Mouse (Mus musculus) cerebellum, adult 2 months (tissue): Measurements from ENCODE around the gene Igf2r.

Experiments used
- CTCF ChIP-seq: fragments of 200-500 bp; IDR thresholded peaks from 2 replicates; pipeline ENCODE4 v1.5.1; 2011; ENCODE audit warnings: low read depth, mild to moderate bottlenecking, control low read depth, low read length, moderate library complexity, borderline replicate concordance; ENCODE audit not compliant: insufficient read depth
- POLR2A ChIP-seq: fragments of 200-500 bp; IDR thresholded peaks from 2 replicates; pipeline ENCODE4 v1.6.1; 2011; ENCODE audit warnings: low read length, control low read depth, borderline replicate concordance; ENCODE audit not compliant: insufficient read depth

DNA sequence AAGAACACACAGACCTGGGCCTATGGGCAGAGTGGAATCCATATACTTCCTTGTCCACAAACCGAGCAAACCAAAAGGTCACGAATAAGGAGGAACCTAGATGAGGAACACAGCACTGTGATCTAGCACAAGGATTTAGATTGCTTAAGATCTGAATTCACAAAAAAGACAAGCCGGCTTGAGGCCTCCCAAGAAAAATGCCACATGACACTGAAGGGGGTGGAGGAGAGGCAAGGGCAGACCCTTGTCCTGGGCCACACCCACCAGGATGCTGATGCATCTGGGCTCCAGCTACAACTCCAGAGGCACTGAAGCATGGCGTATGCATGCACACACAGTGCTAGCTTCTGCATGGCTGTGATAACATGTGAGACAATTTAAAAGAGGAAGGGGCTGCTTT is 14.3 kb downstream of the Igf2r start:
- TF ChIP-seq CTCF (no peak), POLR2A (no peak)
